Mouse (Mus musculus): ENCODE measurements around the gene St8sia1. TPM values are rescaled to one million over a fixed set of nuclear protein-coding genes. Genes with fewer than 3 reads are reported as not detected.
A peak's percentile ranks its signal among the peaks of the same experiment; 100 is the strongest.

St8sia1 gene
- total and polyA plus RNA-seq, 2 experiments from 2014 or later, result 3.5 to 15.5 TPM

DNA sequence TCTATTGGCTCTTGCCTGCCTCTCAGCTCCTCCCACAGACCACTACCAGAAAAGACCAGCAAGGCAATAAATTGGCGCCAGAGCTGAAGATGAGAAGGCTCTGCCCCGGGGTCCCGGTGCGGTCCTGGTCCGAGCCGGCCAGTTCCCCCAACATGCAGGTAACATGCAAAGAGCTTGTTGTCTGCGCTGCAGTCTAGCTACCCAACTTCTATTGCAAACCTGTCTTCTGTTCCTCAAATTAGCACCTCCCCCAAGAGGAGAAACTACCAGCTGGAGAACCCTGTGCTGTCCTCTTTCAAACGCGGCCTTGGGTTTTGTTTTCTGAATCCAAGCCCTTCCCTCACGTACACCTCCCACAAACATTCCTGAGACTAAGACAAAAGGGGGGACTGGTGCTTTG, 1.8 kb downstream of the St8sia1 start:
- Histone ChIP-seq H3K9ac (no peak overlapping the region), H3K27ac (ENCODE audit: low read depth, low read length) (no peak overlapping the region), H3K36me3 (ENCODE audit: insufficient read depth) (no peaks in the 10 kb centered on the region), H3K9me3 (ENCODE audit: low read length) (no peaks in the 10 kb centered on the region), H3K4me1 (ENCODE audit: insufficient read depth) (peaks cover 7% of the 10 kb centered on the region; the same call in 1 of the 2 replicates), H3K4me2 (ENCODE audit: low read depth) (peak overlapping the region; percentile 91), H3K4me3 (ENCODE audit: low read depth, low read length) (peak overlapping the region; percentile 79), H3K27me3 (ENCODE audit: insufficient read depth, low read length) (no peaks in the 10 kb centered on the region)
- ATAC-seq (no peak), DNase-seq (no peak)
- WGBS, result 82% methylated on average over 10 of the region's 10 CpGs
- no peak for TF ChIP-seq CTCF (IDR thresholded peaks at IDR 0.05; ENCODE audit: low read depth)

GRCm38 (mm10) chr6:142961721-142962455, 2.4 kb downstream of the St8sia1 start:
- H3K9me3 ChIP-seq (ENCODE audit: low read length), result no peaks in the 10 kb centered on the region
- peak overlapping the region; percentile 91 for H3K4me2 ChIP-seq (ENCODE audit: low read depth)
- H3K27me3 ChIP-seq (ENCODE audit: insufficient read depth, low read length), result no peaks in the 10 kb centered on the region
- DNase-seq (no peak), ATAC-seq (no peak)
- H3K27ac ChIP-seq (ENCODE audit: low read depth, low read length), result no peak overlapping the region
- no peaks in the 10 kb centered on the region for H3K36me3 ChIP-seq (ENCODE audit: insufficient read depth)
- peaks cover 7% of the 10 kb centered on the region; the same call in 1 of the 2 replicates for H3K4me1 ChIP-seq (ENCODE audit: insufficient read depth)
- H3K9ac ChIP-seq, result no peak overlapping the region
- H3K4me3 ChIP-seq (ENCODE audit: low read depth, low read length), result peak overlapping the region; percentile 79; the same call in 1 of the 2 replicates
- WGBS, result 80% methylated on average over 9 of the region's 9 CpGs
- TF ChIP-seq CTCF (IDR thresholded peaks at IDR 0.05; ENCODE audit: low read depth), result no peak

GRCm38 (mm10) chr6:142956556-142956955, 7.7 kb downstream of the St8sia1 start:
- no peak overlapping the region for H3K4me2 ChIP-seq (ENCODE audit: low read depth)
- DNase-seq, result no peak
- 89% methylated on average over 4 of the region's 4 CpGs for WGBS
- no peaks in the 10 kb centered on the region for H3K4me1 ChIP-seq (ENCODE audit: insufficient read depth)
- H3K27me3 ChIP-seq (ENCODE audit: insufficient read depth, low read length), result no peaks in the 10 kb centered on the region
- H3K9me3 ChIP-seq (ENCODE audit: low read length), result no peaks in the 10 kb centered on the region
- no peak overlapping the region for H3K4me3 ChIP-seq (ENCODE audit: low read depth, low read length)
- no peak overlapping the region for H3K27ac ChIP-seq (ENCODE audit: low read depth, low read length)
- ATAC-seq, result no peak
- H3K9ac ChIP-seq, result no peak overlapping the region
- TF ChIP-seq CTCF (IDR thresholded peaks at IDR 0.05; ENCODE audit: low read depth), result no peak
- no peaks in the 10 kb centered on the region; the same call in 1 of the 2 replicates for H3K36me3 ChIP-seq (ENCODE audit: insufficient read depth)

GRCm38 (mm10) chr6:142955281-142955680, 9.0 kb downstream of the St8sia1 start:
- ATAC-seq (no peak), DNase-seq (no peak)
- no peaks in the 10 kb centered on the region for H3K27me3 ChIP-seq (ENCODE audit: insufficient read depth, low read length)
- H3K4me3 ChIP-seq (ENCODE audit: low read depth, low read length), result no peak overlapping the region
- TF ChIP-seq CTCF (IDR thresholded peaks at IDR 0.05; ENCODE audit: low read depth), result no peak
- H3K36me3 ChIP-seq (ENCODE audit: insufficient read depth), result no peaks in the 10 kb centered on the region; the same call in 1 of the 2 replicates
- no peak overlapping the region for H3K4me2 ChIP-seq (ENCODE audit: low read depth)
- H3K9me3 ChIP-seq (ENCODE audit: low read length), result no peaks in the 10 kb centered on the region
- WGBS, result 93% methylated on average over 3 of the region's 3 CpGs
- H3K9ac ChIP-seq, result no peak overlapping the region
- H3K27ac ChIP-seq (ENCODE audit: low read depth, low read length), result no peak overlapping the region
- no peaks in the 10 kb centered on the region for H3K4me1 ChIP-seq (ENCODE audit: insufficient read depth)

DNA sequence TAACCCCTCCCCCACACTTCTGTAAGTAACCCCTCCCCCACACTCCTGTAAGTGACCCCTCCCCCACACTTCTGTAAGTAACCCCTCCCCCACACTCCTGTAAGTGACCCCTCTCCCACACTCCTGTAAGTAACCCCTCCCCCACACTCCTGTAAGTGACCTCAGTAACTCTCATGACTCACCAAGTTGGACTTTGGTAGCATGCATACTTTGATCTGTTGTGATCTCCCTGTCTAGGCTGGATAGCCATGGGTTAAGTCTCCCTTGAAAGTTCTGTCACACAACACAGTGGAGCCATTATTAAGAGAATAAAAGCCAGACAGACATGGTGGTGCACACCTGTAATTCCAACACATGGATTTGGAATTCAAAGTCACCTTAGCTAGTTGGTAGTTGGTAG, 11.1 kb downstream of the St8sia1 start:
- H3K27me3 ChIP-seq (ENCODE audit: insufficient read depth, low read length), result no peaks in the 10 kb centered on the region
- no peak overlapping the region for H3K4me2 ChIP-seq (ENCODE audit: low read depth)
- no peak overlapping the region for H3K27ac ChIP-seq (ENCODE audit: low read depth, low read length)
- no peaks in the 10 kb centered on the region; the same call in 1 of the 2 replicates for H3K36me3 ChIP-seq (ENCODE audit: insufficient read depth)
- TF ChIP-seq CTCF (IDR thresholded peaks at IDR 0.05; ENCODE audit: low read depth), result no peak
- H3K9me3 ChIP-seq (ENCODE audit: low read length), result no peaks in the 10 kb centered on the region
- no peak overlapping the region for H3K4me3 ChIP-seq (ENCODE audit: low read depth, low read length)
- H3K9ac ChIP-seq, result no peak overlapping the region
- ATAC-seq (no peak), DNase-seq (no peak)
- peaks cover 5% of the 10 kb centered on the region; the same call in 1 of the 2 replicates for H3K4me1 ChIP-seq (ENCODE audit: insufficient read depth)

DNA sequence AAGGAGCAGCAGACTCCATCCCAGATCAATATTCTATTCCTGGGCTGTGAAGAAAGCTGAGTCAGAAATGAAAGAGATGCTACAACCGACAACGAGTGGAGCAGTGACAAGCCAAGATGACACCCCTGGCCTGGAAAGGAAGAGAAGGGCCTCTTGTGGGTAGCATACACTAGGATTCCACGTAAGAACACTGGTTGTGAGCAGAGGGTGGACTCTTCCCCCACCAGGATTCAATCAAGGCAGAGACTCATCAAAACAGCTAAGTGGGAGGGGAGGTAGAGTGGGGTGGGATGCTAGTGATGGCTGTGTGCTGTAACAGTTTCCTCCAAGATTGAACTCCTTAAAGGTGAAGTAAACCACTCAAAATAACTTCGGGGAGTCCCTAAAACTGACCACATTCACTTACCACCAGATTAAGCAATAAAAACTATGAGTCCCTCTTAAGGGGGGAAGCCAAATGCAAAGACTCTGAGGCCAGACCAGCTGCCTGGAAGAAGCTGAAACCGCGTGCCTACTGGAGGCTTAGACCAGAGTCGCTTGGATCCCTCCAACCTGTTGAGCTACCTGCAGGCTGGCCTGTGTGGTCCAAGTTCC, 11.8 kb downstream of the St8sia1 start:
- DNase-seq, result no peak
- Histone ChIP-seq H3K9ac (no peak overlapping the region), H3K4me2 (ENCODE audit: low read depth) (no peak overlapping the region), H3K4me1 (ENCODE audit: insufficient read depth) (peaks cover 5% of the 10 kb centered on the region; the same call in 1 of the 2 replicates), H3K4me3 (ENCODE audit: low read depth, low read length) (no peak overlapping the region), H3K36me3 (ENCODE audit: insufficient read depth) (no peaks in the 10 kb centered on the region; the same call in 1 of the 2 replicates), H3K9me3 (ENCODE audit: low read length) (no peaks in the 10 kb centered on the region), H3K27ac (ENCODE audit: low read depth, low read length) (no peak overlapping the region), H3K27me3 (ENCODE audit: insufficient read depth, low read length) (no peaks in the 10 kb centered on the region)
- no peak for TF ChIP-seq CTCF (IDR thresholded peaks at IDR 0.05; ENCODE audit: low read depth)
- ATAC-seq, result no peak
- WGBS, result 92% methylated on average over 7 of the region's 7 CpGs

All from forebrain, postnatal 0 days (tissue).